Comparison of ENCODE assay signal across 8 mouse cellular contexts in genomic region chr7:16845820-16846167, GRCm38 (mm10). TPM values are rescaled to one million over a fixed set of nuclear protein-coding genes. Genes with fewer than 3 reads are reported as not detected.
DNase-seq lines count a peak whose midpoint lies in the region; ATAC-seq and TF ChIP-seq lines count a peak whose summit lies in the region.

No protein-coding gene starts in this region.

- WGBS in kidney, adult 2 months, result 33% methylated on average over 10 of the region's 10 CpGs
- 43% methylated on average over 10 of the region's 10 CpGs for WGBS in forebrain, embryonic 14.5 days
- 23% methylated on average over 10 of the region's 10 CpGs for WGBS in liver, embryonic 15.5 days (ENCODE audit: insufficient replicate concordance)

- H3K79me2 ChIP-seq in MEL (ENCODE audit: control insufficient read depth, insufficient read depth, low read length, poor library complexity), result peaks cover 5% of the 10 kb centered on the region; the same call in 1 of the 2 replicates

- H3K4me3 ChIP-seq in kidney, adult 2 months (ENCODE audit: insufficient read depth, low read depth, low read length), result peak overlapping the region; percentile 83
- H3K4me3 ChIP-seq in MEL (ENCODE audit: control insufficient read depth in 1 of 2, insufficient read depth in 1 of 2, low read depth in 2 of 2, low read length in 2 of 2), result peak overlapping the region; percentile 72 to 100
- H3K4me3 ChIP-seq in forebrain, embryonic 14.5 days (ENCODE audit: low read depth, low read length), result no peak overlapping the region
- peak overlapping the region; percentile 77 for H3K4me3 ChIP-seq in liver, embryonic 15.5 days (replicated peaks)

- DNase-seq in kidney, adult 2 months, result no peak
- no peak for DNase-seq in kidney, postnatal 4 days
- DNase-seq in MEL (ENCODE audit: low read depth, low spot score), result peak; percentile 45
- DNase-seq in forebrain, embryonic 14.5 days (ENCODE audit: low spot score), result no peak
- no peak for DNase-seq in urinary bladder, adult 2 months (ENCODE audit: low spot score)
- DNase-seq in layer of hippocampus, postnatal 36 days, result no peak
- DNase-seq in lung, adult 18-20 months, result no peak

- H3K4me1 ChIP-seq in kidney, adult 2 months (ENCODE audit: control insufficient read depth, insufficient read depth, low read length), result 0 out of 2 replicates have a peak, but pooled peaks cover 5% of the 10 kb centered on the region
- peaks cover 0 to 5% of the 10 kb centered on the region in 2 experiments; a peak in 3 of 4 replicates for H3K4me1 ChIP-seq in MEL (ENCODE audit: control insufficient read depth in 1 of 2, insufficient read depth in 2 of 2, low read length in 2 of 2)
- peaks cover 11% of the 10 kb centered on the region; the same call in 1 of the 2 replicates for H3K4me1 ChIP-seq in forebrain, embryonic 14.5 days (ENCODE audit: control insufficient read depth, insufficient read depth, low read length)
- peaks cover 49% of the 10 kb centered on the region for H3K4me1 ChIP-seq in liver, embryonic 15.5 days (replicated peaks)

- H3K27me3 ChIP-seq in kidney, adult 2 months (replicated peaks; ENCODE audit: control insufficient read depth, insufficient read depth, low read length), result no peaks in the 10 kb centered on the region
- H3K27me3 ChIP-seq in MEL (ENCODE audit: control insufficient read depth in 1 of 2, insufficient read depth in 2 of 2, low read length in 2 of 2), result no peaks in the 10 kb centered on the region
- H3K27me3 ChIP-seq in forebrain, embryonic 14.5 days (replicated peaks; ENCODE audit: control insufficient read depth, insufficient read depth, low read length), result no peaks in the 10 kb centered on the region
- H3K27me3 ChIP-seq in liver, embryonic 15.5 days, result no peaks in the 10 kb centered on the region

- no peak for ATAC-seq in forebrain, embryonic 14.5 days
- ATAC-seq in liver, embryonic 15.5 days (ENCODE audit: insufficient read depth), result no peak

- H3K4me2 ChIP-seq in forebrain, embryonic 14.5 days (ENCODE audit: low read length), result no peak overlapping the region
- H3K4me2 ChIP-seq in liver, embryonic 15.5 days, result peak overlapping the region; percentile 95

- TF ChIP-seq CTCF in kidney, adult 2 months (conservative IDR thresholded peaks at IDR 0.05; ENCODE audit: insufficient read depth, insufficient read length, low read depth, low read length), result no peak
- no peak for TF ChIP-seq CTCF in MEL (IDR thresholded peaks at IDR 0.05 in 2 of 3, conservative IDR thresholded peaks at IDR 0.05 in 1 of 3; ENCODE audit: control insufficient read depth in 1 of 3, insufficient read depth in 1 of 3, low read depth in 2 of 3, low read length in 3 of 3, poor library complexity in 1 of 3, severe bottlenecking in 1 of 3)

- no peaks in the 10 kb centered on the region for H3K36me3 ChIP-seq in kidney, adult 2 months (ENCODE audit: control insufficient read depth, insufficient read depth, low read length)
- 0 out of 4 replicates have a peak, but pooled peaks cover 0 to 2% of the 10 kb centered on the region in 2 experiments for H3K36me3 ChIP-seq in MEL (ENCODE audit: control insufficient read depth in 1 of 2, insufficient read depth in 2 of 2, low read length in 2 of 2)
- peaks cover 18% of the 10 kb centered on the region for H3K36me3 ChIP-seq in forebrain, embryonic 14.5 days (ENCODE audit: control insufficient read depth, insufficient read depth, low read length)
- peaks cover 24% of the 10 kb centered on the region for H3K36me3 ChIP-seq in liver, embryonic 15.5 days (replicated peaks)

- H3K27ac ChIP-seq in kidney, adult 2 months (ENCODE audit: insufficient read depth, low read depth, low read length), result peak overlapping the region; percentile 71
- H3K27ac ChIP-seq in MEL (ENCODE audit: control insufficient read depth, low read depth, low read length), result no peak overlapping the region
- no peak overlapping the region for H3K27ac ChIP-seq in forebrain, embryonic 14.5 days (ENCODE audit: low read depth, low read length)
- H3K27ac ChIP-seq in liver, embryonic 15.5 days (replicated peaks), result peak overlapping the region; percentile 30

- peak overlapping the region; percentile 81 for H3K9ac ChIP-seq in MEL (ENCODE audit: control insufficient read depth, low read depth, low read length, poor library complexity, severe bottlenecking)
- 0 out of 2 replicates have a peak overlapping the region, but pooled peaks have one; percentile 40 for H3K9ac ChIP-seq in forebrain, embryonic 14.5 days (ENCODE audit: low read length)
- H3K9ac ChIP-seq in liver, embryonic 15.5 days, result peak overlapping the region; percentile 59

- no peaks in the 10 kb centered on the region for H3K9me3 ChIP-seq in MEL (replicated peaks; ENCODE audit: insufficient read depth, low read length)
- no peaks in the 10 kb centered on the region for H3K9me3 ChIP-seq in forebrain, embryonic 14.5 days (replicated peaks; ENCODE audit: control insufficient read depth, low read length)
- H3K9me3 ChIP-seq in liver, embryonic 15.5 days (replicated peaks), result no peaks in the 10 kb centered on the region

- TF ChIP-seq POLR2A in kidney, adult 2 months (IDR thresholded peaks at IDR 0.05; ENCODE audit: low read depth, low read length), result no peak
- no peak for TF ChIP-seq POLR2A in MEL (IDR thresholded peaks at IDR 0.05; ENCODE audit: control insufficient read depth in 1 of 2, insufficient read depth in 1 of 2, low read depth in 1 of 2, low read length in 2 of 2, poor library complexity in 1 of 2)

- TF ChIP-seq RAD21 in MEL (IDR thresholded peaks at IDR 0.05; ENCODE audit: low read depth, low read length), result no peak

- no peak for TF ChIP-seq EP300 in MEL (IDR thresholded peaks at IDR 0.05; ENCODE audit: low read depth in 1 of 2, low read length in 2 of 2)

TF ChIP-seq in MEL, 35 proteins besides CTCF, POLR2A, EP300 and RAD21:
- TF ChIP-seq JUND (IDR thresholded peaks at IDR 0.05; ENCODE audit: low read depth, low read length) (no peak), E2F4 (IDR thresholded peaks at IDR 0.05; ENCODE audit: borderline replicate concordance, low read depth, low read length) (no peak), TCF12 (IDR thresholded peaks at IDR 0.05; ENCODE audit: low read depth, low read length) (no peak), NRF1 (IDR thresholded peaks at IDR 0.05; ENCODE audit: insufficient read depth, low read depth, low read length, poor library complexity, severe bottlenecking) (no peak), ZMIZ1 (IDR thresholded peaks at IDR 0.05; ENCODE audit: low read depth, low read length) (no peak), MAFK (IDR thresholded peaks at IDR 0.05; ENCODE audit: borderline replicate concordance, low read depth, low read length) (no peak)
TF ChIP-seq in MEL: peak in this region for 0.

RNA-seq across cellular contexts. Expression of gene Prkd2, which starts 3.1 kb away (rescaled TPM):
- 18.3 and 23.3 TPM in 2 replicates for polyA plus RNA-seq in kidney, adult 2 months (2012; rRNA removed)
- total RNA-seq in MEL (2012; rRNA removed), result 2.1 and 2.9 TPM in 2 replicates
- 1 to 10 TPM in 1 of 2 experiments, not detected in 1; 8.7 TPM for polyA plus RNA-seq in MEL (2012; ENCODE audit: insufficient read depth in 1 of 2, insufficient read length in 2 of 2, low read depth in 1 of 2, low replicate concordance in 2 of 2, missing spikeins in 1 of 2)
- polyA plus RNA-seq in forebrain, embryonic 14.5 days (2014; fragmentation: Nextera tagmentation; extraction: Ambion mirVana), result 4.5 and 6.7 TPM in 2 replicates
- polyA plus RNA-seq in liver, embryonic 15.5 days (2015; fragmentation: Nextera tagmentation; extraction: Ambion mirVana), result 3.2 and 3.8 TPM in 2 replicates
- 19.2 and 24.4 TPM in 2 replicates for polyA plus RNA-seq in urinary bladder, adult 2 months (2012; rRNA removed)
- 1 to 10 TPM; 5.8 to 8.2 TPM for total RNA-seq in layer of hippocampus, postnatal 36 days (2021)

RNA-seq across cellular contexts. Expression of gene Fkrp, which starts 29.3 kb away (rescaled TPM):
- 31.0 and 33.9 TPM in 2 replicates for polyA plus RNA-seq in kidney, adult 2 months (2012; rRNA removed)
- 12.6 and 15.9 TPM in 2 replicates for total RNA-seq in MEL (2012; rRNA removed)
- 10 to 100 TPM in 1 of 2 experiments, not detected in 1; 19.2 TPM for polyA plus RNA-seq in MEL (2012; ENCODE audit: insufficient read depth in 1 of 2, insufficient read length in 2 of 2, low read depth in 1 of 2, low replicate concordance in 2 of 2, missing spikeins in 1 of 2)
- 26.4 and 30.3 TPM in 2 replicates for polyA plus RNA-seq in forebrain, embryonic 14.5 days (2014; fragmentation: Nextera tagmentation; extraction: Ambion mirVana)
- 8.2 and 9.0 TPM in 2 replicates for polyA plus RNA-seq in liver, embryonic 15.5 days (2015; fragmentation: Nextera tagmentation; extraction: Ambion mirVana)
- 17.2 and 21.3 TPM in 2 replicates for polyA plus RNA-seq in urinary bladder, adult 2 months (2012; rRNA removed)
- total RNA-seq in layer of hippocampus, postnatal 36 days (2021), result 10 to 100 TPM; 41.8 to 44.7 TPM

RNA-seq across cellular contexts. Expression of gene Dact3, which starts 29.3 kb away (rescaled TPM):
- 5.5 and 7.5 TPM in 2 replicates for polyA plus RNA-seq in kidney, adult 2 months (2012; rRNA removed)
- total RNA-seq in MEL (2012; rRNA removed), result 0.31 and 0.49 TPM in 2 replicates
- polyA plus RNA-seq in MEL (2012; ENCODE audit: insufficient read depth in 1 of 2, insufficient read length in 2 of 2, low read depth in 1 of 2, low replicate concordance in 2 of 2, missing spikeins in 1 of 2), result 1 to 10 TPM in 1 of 2 experiments, not detected in 1; 2.1 TPM
- 3.5 and 4.4 TPM in 2 replicates for polyA plus RNA-seq in forebrain, embryonic 14.5 days (2014; fragmentation: Nextera tagmentation; extraction: Ambion mirVana)
- 0.14 and 0.17 TPM in 2 replicates for polyA plus RNA-seq in liver, embryonic 15.5 days (2015; fragmentation: Nextera tagmentation; extraction: Ambion mirVana)
- 61.5 and 82.9 TPM in 2 replicates for polyA plus RNA-seq in urinary bladder, adult 2 months (2012; rRNA removed)
- total RNA-seq in layer of hippocampus, postnatal 36 days (2021), result 100 to 1,000 TPM; 146 to 149 TPM

RNA-seq across cellular contexts. Expression of gene Strn4, which starts 30.1 kb away (rescaled TPM):
- 94.4 and 116 TPM in 2 replicates for polyA plus RNA-seq in kidney, adult 2 months (2012; rRNA removed)
- 54.7 and 55.8 TPM in 2 replicates for total RNA-seq in MEL (2012; rRNA removed)
- 10 to 100 TPM in 1 of 2 experiments, not detected in 1; 93.5 TPM for polyA plus RNA-seq in MEL (2012; ENCODE audit: insufficient read depth in 1 of 2, insufficient read length in 2 of 2, low read depth in 1 of 2, low replicate concordance in 2 of 2, missing spikeins in 1 of 2)
- polyA plus RNA-seq in forebrain, embryonic 14.5 days (2014; fragmentation: Nextera tagmentation; extraction: Ambion mirVana), result 175 and 186 TPM in 2 replicates
- polyA plus RNA-seq in liver, embryonic 15.5 days (2015; fragmentation: Nextera tagmentation; extraction: Ambion mirVana), result 30.9 and 37.8 TPM in 2 replicates
- 78.6 and 101 TPM in 2 replicates for polyA plus RNA-seq in urinary bladder, adult 2 months (2012; rRNA removed)
- 100 to 1,000 TPM; 288 to 292 TPM for total RNA-seq in layer of hippocampus, postnatal 36 days (2021)

RNA-seq across cellular contexts. Expression of gene Gng8, which starts 45.8 kb away (rescaled TPM):
- polyA plus RNA-seq in kidney, adult 2 months (2012; rRNA removed), result 3.6 and 3.7 TPM in 2 replicates
- 0.39 TPM in 1 of 2 replicates, not detected in the other for total RNA-seq in MEL (2012; rRNA removed)
- polyA plus RNA-seq in MEL (2012; ENCODE audit: insufficient read depth in 1 of 2, insufficient read length in 2 of 2, low read depth in 1 of 2, low replicate concordance in 2 of 2, missing spikeins in 1 of 2), result 1 to 10 TPM in 1 of 2 experiments, not detected in 1; 2.2 TPM
- polyA plus RNA-seq in forebrain, embryonic 14.5 days (2014; fragmentation: Nextera tagmentation; extraction: Ambion mirVana), result 9.8 and 11.0 TPM in 2 replicates
- 0.13 TPM in 2 replicates for polyA plus RNA-seq in liver, embryonic 15.5 days (2015; fragmentation: Nextera tagmentation; extraction: Ambion mirVana)
- 26.7 and 27.5 TPM in 2 replicates for polyA plus RNA-seq in urinary bladder, adult 2 months (2012; rRNA removed)
- total RNA-seq in layer of hippocampus, postnatal 36 days (2021), result 1 to 10 TPM; 2.4 to 2.7 TPM

Comparison
In these comparisons a context has a peak if more than half of its experiments do, and no peak if none do; other contexts are left out.
1. H3K27ac ChIP-seq: peak in kidney, adult 2 months (single experiment) and liver, embryonic 15.5 days (single experiment); none in MEL (single experiment) and forebrain, embryonic 14.5 days (single experiment).
2. Peak in every context shown above with its lines, with median percentiles within 50 percentile points of each other: H3K9ac ChIP-seq.